In the genomic region with DNA sequence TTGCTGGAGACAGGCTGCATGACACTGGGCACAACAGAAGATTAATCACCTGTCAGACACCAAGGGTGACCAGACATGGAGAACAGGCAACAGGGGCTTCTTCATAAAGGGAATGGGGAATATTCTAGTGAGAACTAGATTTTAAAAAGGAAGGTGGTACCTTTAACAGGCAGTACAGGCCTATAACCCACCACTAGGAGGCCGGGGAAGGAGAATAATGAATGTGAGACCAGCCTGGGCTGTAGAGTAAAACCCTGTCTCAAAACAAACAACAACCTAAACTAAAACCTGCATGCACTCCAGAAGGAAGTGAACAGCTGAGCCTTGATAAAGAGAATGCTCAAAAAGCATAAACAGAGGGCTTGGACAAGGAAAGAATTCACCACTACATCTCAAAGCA, we compare ENCODE assay signal across 24 mouse cellular contexts.
A peak's percentile ranks its signal among the peaks of the same experiment; 100 is the strongest.
DNase-seq lines count a peak whose midpoint lies in the region; ATAC-seq and TF ChIP-seq lines count a peak whose summit lies in the region.
"Had no signal": no experiment of that assay in that cellular context is flagged by ENCODE, and none has a peak within 500 bp of the region (broad histone marks: within the 10 kb centered on the region; RNA-seq: fewer than 3 reads in every experiment).

No protein-coding gene starts in this region.

- TF ChIP-seq EP300 in lung, postnatal 0 days (IDR thresholded peaks at IDR 0.05): no peak

- no peak overlapping the region for H3K27ac ChIP-seq in hindbrain, postnatal 0 days
- no peak overlapping the region for H3K27ac ChIP-seq in hindbrain, embryonic 14.5 days
- H3K27ac ChIP-seq in lung, postnatal 0 days (ENCODE audit: low read length): no peak overlapping the region
- H3K27ac ChIP-seq: heart, embryonic 10.5 days; liver, embryonic 14.5 days; midbrain, embryonic 15.5 days; neural tube, embryonic 13.5 days had no signal

- H3K9ac ChIP-seq in hindbrain, postnatal 0 days (replicated peaks; ENCODE audit: low read length): no peak overlapping the region
- H3K9ac ChIP-seq in hindbrain, embryonic 14.5 days: no peak overlapping the region
- no peak overlapping the region for H3K9ac ChIP-seq in lung, postnatal 0 days (replicated peaks; ENCODE audit: low read depth)
- H3K9ac ChIP-seq: liver, embryonic 14.5 days; midbrain, embryonic 15.5 days; neural tube, embryonic 13.5 days had no signal

- no peak overlapping the region for H3K4me3 ChIP-seq in hindbrain, postnatal 0 days (ENCODE audit: low read length)
- H3K4me3 ChIP-seq in hindbrain, embryonic 14.5 days (replicated peaks; ENCODE audit: low read length): no peak overlapping the region
- no peak overlapping the region for H3K4me3 ChIP-seq in lung, postnatal 0 days (ENCODE audit: low read depth, low read length)
- H3K4me3 ChIP-seq: heart, embryonic 10.5 days; midbrain, embryonic 15.5 days; myocyte; neural tube, embryonic 13.5 days had no signal

- 0 out of 2 replicates have a peak, but pooled peaks have one; percentile 59 for ATAC-seq in hindbrain, postnatal 0 days
- no peak for ATAC-seq in hindbrain, embryonic 14.5 days (ENCODE audit: low FRiP score)
- no peak for ATAC-seq in lung, postnatal 0 days
- no peak for ATAC-seq in Patski
- ATAC-seq: forebrain, embryonic 14.5 days; midbrain, embryonic 15.5 days had no signal

- CTCF ChIA-PET in Patski (lab: Charles Lee): interaction anchor here (1.7 kb wide), 1 partner anchor 11 kb away, joined by 4 read pairs; no protein-coding TSS in a partner anchor

- WGBS in hindbrain, postnatal 0 days: 73% methylated on average over 1 of the region's 1 CpGs
- WGBS in hindbrain, embryonic 14.5 days: 29% methylated on average over 1 of the region's 1 CpGs
- 40% methylated on average over 1 of the region's 1 CpGs for WGBS in lung, postnatal 0 days

- H3K4me1 ChIP-seq in hindbrain, postnatal 0 days (ENCODE audit: insufficient read depth, low read length): no peaks in the 10 kb centered on the region
- peaks cover 8% of the 10 kb centered on the region; the same call in 1 of the 2 replicates for H3K4me1 ChIP-seq in hindbrain, embryonic 14.5 days (replicated peaks; ENCODE audit: control insufficient read depth, insufficient read depth, low read length)
- H3K4me1 ChIP-seq in lung, postnatal 0 days (ENCODE audit: insufficient read depth, low read depth, low read length): peaks cover 4% of the 10 kb centered on the region; the same call in 1 of the 2 replicates
- H3K4me1 ChIP-seq: midbrain, embryonic 15.5 days had no signal

- in situ Hi-C loops in Patski (cut with MboI; ENCODE audit: low pct_unique_long_range_greater_than_20kb): no loop called here

- no peaks in the 10 kb centered on the region for H3K27me3 ChIP-seq in hindbrain, postnatal 0 days (ENCODE audit: insufficient read depth, low read length)
- no peaks in the 10 kb centered on the region for H3K27me3 ChIP-seq in hindbrain, embryonic 14.5 days (ENCODE audit: control insufficient read depth, insufficient read depth, low read length)
- no peaks in the 10 kb centered on the region for H3K27me3 ChIP-seq in lung, postnatal 0 days (replicated peaks; ENCODE audit: insufficient read depth, low read length)
- H3K27me3 ChIP-seq in Patski: no peaks in the 10 kb centered on the region
- H3K27me3 ChIP-seq: midbrain, embryonic 15.5 days; neural tube, embryonic 13.5 days had no signal

- H3K9me3 ChIP-seq in hindbrain, postnatal 0 days (ENCODE audit: low read length): no peaks in the 10 kb centered on the region
- no peaks in the 10 kb centered on the region for H3K9me3 ChIP-seq in hindbrain, embryonic 14.5 days (ENCODE audit: control insufficient read depth, low read length)
- H3K9me3 ChIP-seq in lung, postnatal 0 days (ENCODE audit: low read length): no peaks in the 10 kb centered on the region
- H3K9me3 ChIP-seq: heart, embryonic 10.5 days; midbrain, embryonic 15.5 days; neural tube, embryonic 13.5 days had no signal

- DNase-seq in hindbrain, postnatal 0 days (ENCODE audit: low spot score): peak; percentile 38
- no peak for DNase-seq in hindbrain, embryonic 14.5 days (ENCODE audit: low spot score)
- no peak for DNase-seq in lung, postnatal 0 days (ENCODE audit: low spot score)
- no peak for DNase-seq in lung, adult 18-20 months
- no peak for DNase-seq in Patski (ENCODE audit: low read depth, low spot score)
- no peak for DNase-seq in left cerebral cortex, postnatal 25 days (ENCODE audit: low spot score in 2 of 2)
- no peak for DNase-seq in left cerebral cortex, adult 9 months (ENCODE audit: low spot score in 2 of 2)
- DNase-seq: adrenal gland, postnatal 25 days; B cell, adult 2 months; cerebellum, adult 9-11 months; kidney, adult 8-10 months; kidney, postnatal 14 days; layer of hippocampus, postnatal 36 days; lung, postnatal 10 days; retina, postnatal 1 day; right cerebral cortex, postnatal 25 days; spleen, adult 18-20 months; thymus, postnatal 14 days had no signal

- intact Hi-C loops in left cerebral cortex, postnatal 25 days (cut with DNase I): no loop called here

- TF ChIP-seq CTCF in hindbrain, postnatal 0 days (IDR thresholded peaks at IDR 0.05; ENCODE audit: low read depth): peak; percentile 57
- peak; percentile 28 for TF ChIP-seq CTCF in lung, postnatal 0 days (IDR thresholded peaks at IDR 0.05)
- peak; percentile 27 for TF ChIP-seq CTCF in Patski (IDR thresholded peaks at IDR 0.05)

- no peak overlapping the region for H3K4me2 ChIP-seq in hindbrain, postnatal 0 days (ENCODE audit: low read depth, low read length)
- H3K4me2 ChIP-seq in hindbrain, embryonic 14.5 days (replicated peaks): no peak overlapping the region
- H3K4me2 ChIP-seq in lung, postnatal 0 days (replicated peaks; ENCODE audit: low read depth, low read length): no peak overlapping the region
- H3K4me2 ChIP-seq: midbrain, embryonic 15.5 days; neural tube, embryonic 13.5 days had no signal

- H3K36me3 ChIP-seq in hindbrain, postnatal 0 days (ENCODE audit: insufficient read depth, low read length): no peaks in the 10 kb centered on the region
- no peaks in the 10 kb centered on the region for H3K36me3 ChIP-seq in hindbrain, embryonic 14.5 days (replicated peaks; ENCODE audit: control insufficient read depth, insufficient read depth)
- no peaks in the 10 kb centered on the region for H3K36me3 ChIP-seq in lung, postnatal 0 days (ENCODE audit: insufficient read depth, low read length)
- H3K36me3 ChIP-seq: heart, embryonic 10.5 days; midbrain, embryonic 15.5 days; neural tube, embryonic 13.5 days had no signal

- POLR2A ChIA-PET in Patski (lab: Charles Lee): no interaction called here
